Mouse (Mus musculus): ENCODE data around the gene Bdnf. TPM values are rescaled to one million over a fixed set of nuclear protein-coding genes. Genes with fewer than 3 reads are reported as not detected.

The Bdnf gene
- total RNA-seq, 2 experiments from 2014 or later, result not detected

GRCm38 (mm10) chr2:109776374-109776773, 101.9 kb downstream of the Bdnf start:
- no peak for ATAC-seq (ENCODE audit: poor library complexity, severe bottlenecking)

Other genes starting within 250 kb of the Bdnf start
- 48.7 and 52.2 TPM in 2 replicates for gene Lin7c, start 216.2 kb downstream of the Bdnf start, total RNA-seq (2015)
- 92.1 and 97.8 TPM in 2 replicates for gene Lin7c, start 216.2 kb downstream of the Bdnf start, total RNA-seq (2017)
- 0.94 and 1.3 TPM in 2 replicates for gene Lgr4, start 242.9 kb downstream of the Bdnf start, total RNA-seq (2015)
- 0.73 and 0.88 TPM in 2 replicates for gene Lgr4, start 242.9 kb downstream of the Bdnf start, total RNA-seq (2017)